Mouse (Mus musculus): ENCODE results near the gene Eps15. TPM values are rescaled to one million over a fixed set of nuclear protein-coding genes. Genes with fewer than 3 reads are reported as not detected.

Gene Eps15
- total RNA-seq, 2 experiments from 2014 or later: 67.6 to 83.7 TPM

GRCm38 (mm10) chr4:109430854-109431253 is 150.8 kb downstream of the Eps15 start:
- peak; percentile 61 for TF ChIP-seq CTCF (IDR thresholded peaks at IDR 0.05)
- peak; percentile 60 for DNase-seq
- intact Hi-C loops (cut with DNase I): no loop called here
- H3K4me3 ChIP-seq: no peak overlapping the region
- no peak overlapping the region for H3K27ac ChIP-seq

DNA sequence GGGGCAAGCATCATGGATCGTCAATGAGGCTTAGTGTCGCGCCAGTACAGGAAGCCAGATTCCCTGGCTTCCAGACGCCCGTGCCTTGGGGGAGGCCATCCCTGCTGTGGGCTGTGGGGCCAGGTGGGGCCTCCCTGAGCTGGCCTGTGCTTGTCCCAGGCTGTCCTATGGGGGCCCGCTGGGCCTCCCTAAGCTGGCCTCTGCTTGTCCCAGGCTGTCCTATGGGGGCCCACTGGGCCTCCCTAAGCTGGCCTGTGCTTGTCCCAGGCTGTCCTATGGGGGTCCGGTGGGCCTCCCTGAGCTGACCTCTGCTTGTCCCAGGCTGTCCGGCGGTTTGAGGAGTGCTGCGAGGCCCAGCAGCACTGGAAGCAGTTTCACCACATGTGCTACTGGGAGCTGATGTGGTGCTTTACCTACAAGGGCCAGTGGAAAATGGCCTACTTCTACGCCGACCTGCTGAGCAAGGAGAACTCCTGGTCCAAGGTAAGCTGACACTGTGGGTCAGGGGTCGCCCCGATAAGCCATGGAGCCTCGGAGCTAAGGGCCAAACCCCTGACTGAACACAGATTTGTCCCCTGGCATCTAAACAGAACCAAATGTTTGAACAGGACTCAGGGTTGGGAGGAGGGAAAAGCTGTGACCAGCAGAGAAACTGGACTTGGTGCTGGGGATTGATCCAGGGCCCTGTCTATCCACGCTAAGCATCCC is 152.8 kb downstream of the Eps15 start:
- H3K4me3 ChIP-seq: no peak overlapping the region
- no peak for DNase-seq
- no peak for TF ChIP-seq CTCF (IDR thresholded peaks at IDR 0.05)
- intact Hi-C loops (cut with DNase I): no loop called here
- peak overlapping the region; percentile 43; the same call in 1 of the 2 replicates for H3K27ac ChIP-seq

GRCm38 (mm10) chr4:109433641-109434040 is 153.6 kb downstream of the Eps15 start:
- H3K4me3 ChIP-seq: no peak overlapping the region
- DNase-seq: peak; percentile 60
- H3K27ac ChIP-seq: peak overlapping the region; percentile 43
- TF ChIP-seq CTCF (IDR thresholded peaks at IDR 0.05): no peak
- intact Hi-C loops (cut with DNase I): no loop called here

- DNase-seq: no peak
- intact Hi-C loops (cut with DNase I): no loop called here
- TF ChIP-seq CTCF (IDR thresholded peaks at IDR 0.05): no peak
- Histone ChIP-seq H3K27ac (no peak overlapping the region), H3K4me3 (no peak overlapping the region)
Measured at GRCm38 (mm10) chr4:109434256-109434655, 154.2 kb downstream of the Eps15 start.

Other genes with a start within 250 kb of the Eps15 start
- 100 to 1,000 TPM in 1 of 2 experiments, 10 to 100 TPM in 1; 91.5 to 112 TPM for gene Osbpl9, start 78.0 kb upstream of the Eps15 start, total RNA-seq (2021)
- under 1 TPM in 1 of 2 experiments, not detected in 1; 0.15 TPM for gene Calr4, start 45.8 kb upstream of the Eps15 start, total RNA-seq (2021)
- under 1 TPM in 1 of 2 experiments, not detected in 1; 0.15 TPM for gene Ttc39a, start 126.4 kb downstream of the Eps15 start, total RNA-seq (2021)
- gene Rnf11, start 204.5 kb downstream of the Eps15 start, total RNA-seq (2021): 100 to 1,000 TPM; 134 to 137 TPM

Measured in gastrocnemius, adult 2 months (tissue).